Mouse (Mus musculus): Measurements from ENCODE around the gene Elmod1. TPM values are rescaled to one million over a fixed set of nuclear protein-coding genes. Genes with fewer than 3 reads are reported as not detected.

Gene Elmod1
- polyA plus RNA-seq, 1 experiment from 2014 or later: 0.70 TPM

DNA sequence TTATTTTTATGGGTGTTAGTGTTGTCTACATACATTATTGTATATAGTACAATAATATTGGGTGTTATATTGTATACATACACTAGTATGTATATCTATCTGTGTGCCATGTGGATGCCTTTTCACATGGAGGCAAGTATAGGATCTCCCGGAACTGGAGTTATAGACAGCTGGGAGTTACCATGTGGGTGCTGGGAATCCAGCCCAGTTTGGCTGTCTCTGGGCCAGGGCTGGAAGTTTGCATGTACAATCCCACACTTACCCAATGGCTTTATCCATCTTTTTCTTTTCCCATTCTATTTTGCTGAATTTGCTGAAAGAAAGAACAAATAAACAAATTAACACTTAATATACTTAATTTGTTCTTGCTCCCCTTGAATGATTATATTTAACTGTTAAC, 54.0 kb downstream of the Elmod1 start:
- H3K9ac ChIP-seq (ENCODE audit: low read length): no peak overlapping the region
- WGBS: 96% methylated on average over 1 of the region's 1 CpGs
- no peaks in the 10 kb centered on the region for H3K27me3 ChIP-seq (ENCODE audit: control insufficient read depth, insufficient read depth, low read depth, low read length)
- H3K4me3 ChIP-seq (ENCODE audit: low read length): no peak overlapping the region
- H3K9me3 ChIP-seq (ENCODE audit: control insufficient read depth, low read length): no peaks in the 10 kb centered on the region
- H3K4me2 ChIP-seq (ENCODE audit: low read depth, low read length): no peak overlapping the region
- ATAC-seq (ENCODE audit: low read depth): no peak
- no peak overlapping the region for H3K27ac ChIP-seq (ENCODE audit: low read length)
- H3K36me3 ChIP-seq (ENCODE audit: control insufficient read depth, insufficient read depth, low read length): no peaks in the 10 kb centered on the region
- H3K4me1 ChIP-seq (replicated peaks; ENCODE audit: control insufficient read depth, insufficient read depth, low read length): no peaks in the 10 kb centered on the region

DNA sequence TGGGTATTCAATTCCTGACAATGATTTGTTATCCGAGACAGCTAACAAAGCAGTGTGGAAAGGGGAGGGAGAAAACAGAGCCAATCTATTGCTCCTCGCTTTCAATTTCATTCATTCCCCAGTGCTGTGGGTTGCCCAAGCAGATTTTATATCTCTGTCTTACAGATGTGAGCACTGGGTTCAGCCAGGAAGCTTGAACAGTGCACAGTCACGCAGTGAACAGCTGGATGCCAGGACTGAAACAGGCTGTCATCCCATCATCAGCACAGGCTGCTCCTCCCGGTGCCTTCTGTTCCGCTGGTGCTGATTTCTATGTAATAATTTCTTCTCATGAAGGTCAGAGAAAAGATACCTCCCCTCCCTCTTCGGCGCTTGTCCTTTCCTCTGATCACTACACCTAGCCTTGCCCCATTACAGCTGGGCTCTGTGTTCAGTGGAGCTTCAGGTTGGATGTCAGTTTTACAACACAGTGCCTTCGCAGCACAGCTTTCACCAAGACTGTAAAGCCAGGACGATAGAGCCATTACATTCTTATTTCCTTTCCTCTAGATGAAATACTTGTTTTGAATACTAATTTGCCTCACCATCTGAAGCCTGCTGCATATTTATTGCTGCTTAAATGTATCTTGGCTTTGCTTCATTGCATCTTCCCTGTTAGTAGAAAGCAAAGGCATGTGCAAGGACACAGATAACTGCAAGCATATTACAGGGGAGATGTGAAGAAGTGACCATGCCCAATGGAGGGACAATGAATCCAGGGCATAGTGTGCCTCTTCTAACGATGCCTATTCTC, 59.0 kb downstream of the Elmod1 start:
- Histone ChIP-seq H3K36me3 (ENCODE audit: control insufficient read depth, insufficient read depth, low read length) (no peaks in the 10 kb centered on the region), H3K4me1 (replicated peaks; ENCODE audit: control insufficient read depth, insufficient read depth, low read length) (no peaks in the 10 kb centered on the region), H3K9ac (ENCODE audit: low read length) (no peak overlapping the region), H3K9me3 (ENCODE audit: control insufficient read depth, low read length) (no peaks in the 10 kb centered on the region), H3K4me3 (ENCODE audit: low read length) (no peak overlapping the region), H3K4me2 (ENCODE audit: low read depth, low read length) (no peak overlapping the region), H3K27me3 (ENCODE audit: control insufficient read depth, insufficient read depth, low read depth, low read length) (no peaks in the 10 kb centered on the region), H3K27ac (ENCODE audit: low read length) (no peak overlapping the region)
- no peak for ATAC-seq (ENCODE audit: low read depth)
- WGBS: 69% methylated on average over 10 of the region's 10 CpGs

DNA sequence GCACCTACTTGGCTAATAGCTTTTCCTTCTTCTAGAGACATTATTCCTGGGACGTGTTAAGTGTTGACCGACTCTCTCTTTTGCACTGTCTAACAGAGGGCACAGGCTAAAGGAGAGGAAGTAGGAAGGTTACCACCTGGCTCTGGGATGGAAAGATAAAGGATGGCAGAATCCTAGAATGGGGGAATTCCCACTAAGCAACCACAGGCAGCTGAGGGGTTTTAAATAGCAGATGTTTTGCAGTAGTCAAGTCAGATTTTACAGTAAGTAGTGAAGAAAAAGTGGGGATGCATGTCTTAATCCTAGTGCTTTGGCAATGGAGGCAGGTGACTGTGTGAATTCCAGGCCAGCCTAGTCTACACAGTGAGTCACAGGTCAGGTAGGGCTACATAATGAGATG, 64.3 kb downstream of the Elmod1 start:
- no peak for ATAC-seq (ENCODE audit: low read depth)

DNA sequence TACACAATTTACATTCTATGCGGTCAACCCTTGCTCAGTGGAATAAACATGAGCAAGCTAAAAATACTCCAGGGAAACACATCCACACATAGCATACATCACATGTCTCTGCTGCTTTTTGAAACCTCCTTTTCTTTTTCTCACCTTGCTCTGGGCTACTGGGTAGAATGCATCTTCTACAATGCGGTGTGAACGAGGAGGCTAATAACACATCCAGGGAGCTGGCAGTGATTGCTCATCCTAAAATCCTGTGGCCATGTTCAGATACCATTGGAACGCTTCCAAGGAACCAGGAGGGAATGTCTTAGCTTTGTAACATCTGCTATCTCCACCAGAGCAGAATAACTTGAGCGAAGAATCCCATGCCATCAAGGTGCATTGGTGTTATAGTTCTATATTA, 64.8 kb downstream of the Elmod1 start:
- Histone ChIP-seq H3K36me3 (ENCODE audit: control insufficient read depth, insufficient read depth, low read length) (no peaks in the 10 kb centered on the region), H3K4me2 (ENCODE audit: low read depth, low read length) (no peak overlapping the region), H3K27ac (ENCODE audit: low read length) (no peak overlapping the region), H3K9ac (ENCODE audit: low read length) (no peak overlapping the region), H3K9me3 (ENCODE audit: control insufficient read depth, low read length) (no peaks in the 10 kb centered on the region), H3K4me3 (ENCODE audit: low read length) (no peak overlapping the region), H3K27me3 (ENCODE audit: control insufficient read depth, insufficient read depth, low read depth, low read length) (no peaks in the 10 kb centered on the region), H3K4me1 (replicated peaks; ENCODE audit: control insufficient read depth, insufficient read depth, low read length) (no peaks in the 10 kb centered on the region)
- WGBS: 74% methylated on average over 5 of the region's 5 CpGs
- no peak for ATAC-seq (ENCODE audit: low read depth)

More for the DNA sequence above, 64.3 kb downstream of the Elmod1 start:
- H3K4me2 ChIP-seq (ENCODE audit: low read depth, low read length): no peak overlapping the region
- H3K4me1 ChIP-seq (replicated peaks; ENCODE audit: control insufficient read depth, insufficient read depth, low read length): no peaks in the 10 kb centered on the region
- H3K27me3 ChIP-seq (ENCODE audit: control insufficient read depth, insufficient read depth, low read depth, low read length): no peaks in the 10 kb centered on the region
- WGBS: 57% methylated on average over 2 of the region's 2 CpGs
- no peak overlapping the region for H3K4me3 ChIP-seq (ENCODE audit: low read length)
- no peaks in the 10 kb centered on the region for H3K9me3 ChIP-seq (ENCODE audit: control insufficient read depth, low read length)
- no peak overlapping the region for H3K9ac ChIP-seq (ENCODE audit: low read length)
- no peaks in the 10 kb centered on the region for H3K36me3 ChIP-seq (ENCODE audit: control insufficient read depth, insufficient read depth, low read length)
- H3K27ac ChIP-seq (ENCODE audit: low read length): no peak overlapping the region

DNA sequence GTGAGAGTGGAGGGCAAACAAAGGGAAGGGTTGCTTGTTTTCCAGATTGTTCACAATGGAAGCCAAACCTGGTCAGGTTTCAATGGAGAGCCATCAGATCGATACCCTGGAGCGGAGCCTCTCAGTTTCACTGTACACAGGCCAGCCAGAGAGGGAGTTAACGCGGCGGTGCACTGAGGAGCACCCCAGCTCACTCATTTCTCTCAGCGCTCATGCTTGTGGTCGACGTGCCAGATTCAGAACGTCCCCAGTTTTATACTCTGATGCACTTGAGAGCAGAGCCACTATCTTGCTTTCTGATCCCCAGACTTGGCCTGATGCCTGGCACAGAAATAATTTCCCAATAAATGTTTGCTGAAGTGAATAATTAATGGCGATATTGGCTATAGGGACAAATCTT, 68.3 kb downstream of the Elmod1 start:
- H3K9me3 ChIP-seq (ENCODE audit: control insufficient read depth, low read length): no peaks in the 10 kb centered on the region
- no peak overlapping the region for H3K27ac ChIP-seq (ENCODE audit: low read length)
- ATAC-seq (ENCODE audit: low read depth): no peak
- H3K4me1 ChIP-seq (replicated peaks; ENCODE audit: control insufficient read depth, insufficient read depth, low read length): no peaks in the 10 kb centered on the region
- 57% methylated on average over 10 of the region's 10 CpGs for WGBS
- H3K9ac ChIP-seq (ENCODE audit: low read length): no peak overlapping the region
- H3K27me3 ChIP-seq (ENCODE audit: control insufficient read depth, insufficient read depth, low read depth, low read length): no peaks in the 10 kb centered on the region
- no peak overlapping the region for H3K4me3 ChIP-seq (ENCODE audit: low read length)
- no peak overlapping the region for H3K4me2 ChIP-seq (ENCODE audit: low read depth, low read length)
- H3K36me3 ChIP-seq (ENCODE audit: control insufficient read depth, insufficient read depth, low read length): no peaks in the 10 kb centered on the region

DNA sequence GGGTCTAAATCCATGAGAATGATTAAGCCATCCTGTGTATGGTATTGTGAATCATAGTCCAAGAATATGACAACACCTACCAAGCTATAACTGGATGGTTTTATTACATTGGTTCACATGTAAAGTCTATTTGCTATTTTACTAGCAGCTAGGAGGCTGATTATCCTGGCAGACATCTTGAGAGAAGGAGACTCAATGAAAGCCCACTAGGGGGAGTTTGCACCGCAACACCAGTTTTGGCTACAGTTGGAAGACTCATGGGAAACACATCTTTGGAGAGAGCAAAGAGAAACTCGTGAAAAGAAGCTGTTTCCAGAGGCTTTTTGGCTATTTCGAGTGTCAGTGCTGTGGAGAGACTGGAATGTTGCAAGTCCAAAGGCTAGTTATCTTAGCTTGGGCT, 69.7 kb downstream of the Elmod1 start:
- Histone ChIP-seq H3K4me1 (replicated peaks; ENCODE audit: control insufficient read depth, insufficient read depth, low read length) (no peaks in the 10 kb centered on the region), H3K9ac (ENCODE audit: low read length) (no peak overlapping the region), H3K27ac (ENCODE audit: low read length) (no peak overlapping the region), H3K4me2 (ENCODE audit: low read depth, low read length) (no peak overlapping the region), H3K9me3 (ENCODE audit: control insufficient read depth, low read length) (no peaks in the 10 kb centered on the region), H3K4me3 (ENCODE audit: low read length) (no peak overlapping the region), H3K36me3 (ENCODE audit: control insufficient read depth, insufficient read depth, low read length) (no peaks in the 10 kb centered on the region), H3K27me3 (ENCODE audit: control insufficient read depth, insufficient read depth, low read depth, low read length) (no peaks in the 10 kb centered on the region)
- ATAC-seq (ENCODE audit: low read depth): no peak
- WGBS: 43% methylated on average over 3 of the region's 3 CpGs

DNA sequence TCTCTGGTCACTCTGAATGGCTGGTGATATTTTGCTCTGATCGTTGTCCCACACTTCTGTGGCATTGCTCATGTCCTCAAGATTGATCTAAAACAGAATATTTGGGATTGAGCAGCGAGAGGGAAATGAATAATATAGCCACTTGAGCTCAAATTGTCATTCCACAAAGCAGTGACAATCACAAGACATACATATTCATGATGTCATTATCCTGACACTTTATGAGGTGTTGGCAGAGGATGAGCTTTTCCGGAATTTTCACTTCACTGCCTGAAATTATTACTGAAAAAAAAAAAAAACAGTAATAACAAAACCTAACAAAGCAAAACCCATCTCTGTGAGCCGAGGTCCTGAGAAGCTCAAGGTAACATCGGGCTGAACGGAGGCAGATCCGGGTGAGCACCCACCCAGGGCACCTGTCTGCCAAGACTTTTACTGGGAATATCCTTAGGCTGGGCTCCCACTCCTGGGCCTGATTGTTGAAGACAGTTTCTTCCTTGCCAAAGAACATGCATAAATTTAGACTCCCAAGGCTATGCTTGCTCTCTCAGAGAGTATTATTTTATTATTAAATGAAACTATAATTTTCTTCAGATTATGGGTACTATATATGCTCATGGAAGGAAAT, 71.8 kb downstream of the Elmod1 start:
- H3K36me3 ChIP-seq (ENCODE audit: control insufficient read depth, insufficient read depth, low read length): no peaks in the 10 kb centered on the region
- no peak overlapping the region for H3K27ac ChIP-seq (ENCODE audit: low read length)
- H3K4me2 ChIP-seq (ENCODE audit: low read depth, low read length): no peak overlapping the region
- H3K9me3 ChIP-seq (ENCODE audit: control insufficient read depth, low read length): no peaks in the 10 kb centered on the region
- ATAC-seq (ENCODE audit: low read depth): no peak
- H3K27me3 ChIP-seq (ENCODE audit: control insufficient read depth, insufficient read depth, low read depth, low read length): no peaks in the 10 kb centered on the region
- H3K9ac ChIP-seq (ENCODE audit: low read length): no peak overlapping the region
- H3K4me1 ChIP-seq (replicated peaks; ENCODE audit: control insufficient read depth, insufficient read depth, low read length): no peaks in the 10 kb centered on the region
- 80% methylated on average over 7 of the region's 7 CpGs for WGBS
- no peak overlapping the region for H3K4me3 ChIP-seq (ENCODE audit: low read length)

DNA sequence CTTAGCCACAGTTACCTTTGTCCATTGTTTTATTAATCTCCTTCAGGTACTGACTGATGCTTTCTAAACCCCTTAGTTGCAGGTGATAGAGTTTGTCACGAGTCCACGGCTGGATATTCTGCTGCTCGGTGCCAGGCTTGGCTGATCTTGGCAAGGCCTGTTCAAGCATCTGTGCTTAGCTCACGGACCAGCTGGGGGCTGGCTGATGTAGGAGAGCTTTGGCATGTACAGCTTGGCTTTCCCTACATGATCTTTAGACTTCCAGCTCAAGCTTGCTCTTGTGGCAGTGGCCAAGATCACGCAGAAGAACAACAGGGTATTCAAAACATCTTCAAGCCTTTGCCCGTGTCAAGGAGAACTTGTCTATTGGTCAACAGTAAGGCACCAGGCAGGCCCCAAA, 75.3 kb downstream of the Elmod1 start:
- Histone ChIP-seq H3K4me1 (replicated peaks; ENCODE audit: control insufficient read depth, insufficient read depth, low read length) (no peaks in the 10 kb centered on the region), H3K27ac (ENCODE audit: low read length) (no peak overlapping the region), H3K9me3 (ENCODE audit: control insufficient read depth, low read length) (no peaks in the 10 kb centered on the region), H3K36me3 (ENCODE audit: control insufficient read depth, insufficient read depth, low read length) (no peaks in the 10 kb centered on the region), H3K9ac (ENCODE audit: low read length) (no peak overlapping the region), H3K4me3 (ENCODE audit: low read length) (no peak overlapping the region), H3K27me3 (ENCODE audit: control insufficient read depth, insufficient read depth, low read depth, low read length) (no peaks in the 10 kb centered on the region), H3K4me2 (ENCODE audit: low read depth, low read length) (no peak overlapping the region)
- ATAC-seq (ENCODE audit: low read depth): no peak
- WGBS: 83% methylated on average over 6 of the region's 6 CpGs

DNA sequence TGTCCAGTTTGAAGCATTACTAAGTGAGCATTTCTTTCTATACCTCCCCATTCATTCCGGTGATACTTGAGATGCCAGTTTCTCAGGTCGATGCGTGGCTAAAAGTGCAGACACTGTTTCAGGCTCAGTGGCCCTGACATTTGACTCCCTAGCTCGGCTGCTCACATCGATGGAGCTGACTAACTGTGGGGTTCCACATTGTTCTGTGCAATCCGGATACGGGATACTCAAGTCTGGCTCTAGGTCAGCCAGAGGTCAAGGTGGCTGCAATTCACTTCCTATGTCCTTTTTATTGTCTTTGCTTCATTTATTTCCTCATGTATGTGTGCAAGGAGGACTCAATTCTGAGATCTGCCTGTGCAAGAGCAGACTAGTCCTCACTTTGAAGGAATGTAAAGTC, 79.3 kb downstream of the Elmod1 start:
- Histone ChIP-seq H3K27ac (ENCODE audit: low read length) (no peak overlapping the region), H3K9ac (ENCODE audit: low read length) (no peak overlapping the region), H3K36me3 (ENCODE audit: control insufficient read depth, insufficient read depth, low read length) (no peaks in the 10 kb centered on the region), H3K4me3 (ENCODE audit: low read length) (no peak overlapping the region), H3K4me1 (replicated peaks; ENCODE audit: control insufficient read depth, insufficient read depth, low read length) (no peaks in the 10 kb centered on the region), H3K9me3 (ENCODE audit: control insufficient read depth, low read length) (no peaks in the 10 kb centered on the region), H3K4me2 (ENCODE audit: low read depth, low read length) (no peak overlapping the region), H3K27me3 (ENCODE audit: control insufficient read depth, insufficient read depth, low read depth, low read length) (no peaks in the 10 kb centered on the region)
- 66% methylated on average over 7 of the region's 7 CpGs for WGBS
- ATAC-seq (ENCODE audit: low read depth): no peak
